ENCODE assay signal across 9 mouse cellular contexts in the genomic region with DNA sequence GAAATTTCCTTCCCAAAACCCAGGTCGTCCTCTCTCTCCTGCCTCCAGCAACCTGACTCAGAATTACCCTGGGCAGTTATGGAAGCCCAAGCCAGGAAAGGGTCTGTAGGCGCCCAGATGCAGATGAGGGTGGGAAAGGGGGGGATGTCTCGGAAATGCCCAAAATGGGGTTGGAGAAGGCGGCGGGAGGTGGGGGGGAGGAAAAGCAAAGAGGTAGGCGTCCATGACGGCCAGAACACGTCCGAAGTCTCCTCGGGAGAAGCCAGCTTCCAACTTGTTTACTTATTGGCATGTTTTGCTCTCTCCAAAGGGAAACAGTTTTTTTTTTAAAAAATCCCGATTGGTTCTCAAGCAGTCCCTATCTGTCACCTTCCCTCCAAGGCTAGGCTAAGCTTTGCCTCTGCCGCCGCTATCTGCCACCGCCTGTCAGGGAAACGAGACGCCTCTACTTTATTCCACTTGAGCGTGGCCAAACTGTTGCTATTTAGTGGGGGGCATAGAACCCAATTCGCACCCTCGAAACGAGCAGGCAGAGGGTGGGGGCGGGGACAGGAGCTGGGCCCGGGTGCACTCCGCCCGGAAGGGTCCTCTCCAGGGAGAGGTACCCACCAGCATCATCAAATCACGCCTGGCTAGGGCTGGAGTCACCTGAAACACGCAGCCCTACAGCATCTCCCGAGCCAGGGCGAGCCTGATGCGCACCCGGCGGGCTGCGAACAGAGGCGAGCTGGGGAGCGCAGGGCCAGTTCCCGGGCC.
DNase-seq lines count a peak whose midpoint lies in the region; ATAC-seq and TF ChIP-seq lines count a peak whose summit lies in the region.
"Had no signal": no experiment of that assay in that cellular context is flagged by ENCODE, and none has a peak within 500 bp of the region (broad histone marks: within the 10 kb centered on the region; RNA-seq: fewer than 3 reads in every experiment).

No protein-coding gene starts in this region.

- no peaks in the 10 kb centered on the region for H3K36me3 ChIP-seq in embryonic facial prominence, embryonic 12.5 days
- H3K36me3 ChIP-seq in hindbrain, embryonic 14.5 days (replicated peaks; ENCODE audit: control insufficient read depth, insufficient read depth) = no peaks in the 10 kb centered on the region
- H3K36me3 ChIP-seq: liver, embryonic 15.5 days had no signal

- peak overlapping the region; percentile 45; the same call in 1 of the 2 replicates for H3K9ac ChIP-seq in embryonic facial prominence, embryonic 12.5 days
- peak overlapping the region; percentile 69 for H3K9ac ChIP-seq in hindbrain, embryonic 14.5 days
- H3K9ac ChIP-seq: liver, embryonic 15.5 days had no signal

- 0 out of 2 replicates have a peak, but pooled peaks cover 11% of the 10 kb centered on the region for H3K4me1 ChIP-seq in embryonic facial prominence, embryonic 12.5 days
- peaks cover 17% of the 10 kb centered on the region for H3K4me1 ChIP-seq in hindbrain, embryonic 14.5 days (replicated peaks; ENCODE audit: control insufficient read depth, insufficient read depth, low read length)
- H3K4me1 ChIP-seq: liver, embryonic 15.5 days had no signal

- peak overlapping the region; percentile 87 for H3K4me2 ChIP-seq in embryonic facial prominence, embryonic 12.5 days (replicated peaks)
- H3K4me2 ChIP-seq in hindbrain, embryonic 14.5 days (replicated peaks) = peak overlapping the region; percentile 85

- H3K4me3 ChIP-seq in left cerebral cortex, adult 2 months = peak overlapping the region; percentile 86
- H3K4me3 ChIP-seq in embryonic facial prominence, embryonic 12.5 days = peak overlapping the region; percentile 46
- peak overlapping the region; percentile 70 for H3K4me3 ChIP-seq in hindbrain, embryonic 14.5 days (replicated peaks; ENCODE audit: low read length)

- no peaks in the 10 kb centered on the region for H3K9me3 ChIP-seq in embryonic facial prominence, embryonic 12.5 days
- H3K9me3 ChIP-seq in hindbrain, embryonic 14.5 days (ENCODE audit: control insufficient read depth, low read length) = no peaks in the 10 kb centered on the region
- H3K9me3 ChIP-seq: liver, embryonic 15.5 days had no signal

- peak; percentile 64 for ATAC-seq in embryonic facial prominence, embryonic 12.5 days (ENCODE audit: insufficient number of reproducible peaks, insufficient read depth, low FRiP score, low TSS enrichment)
- peak; percentile 52 for ATAC-seq in hindbrain, embryonic 14.5 days (ENCODE audit: low FRiP score)

- intact Hi-C loops in left cerebral cortex, adult 2 months (cut with DNase I) = loop anchor here (5.0 to 10.0 kb wide), 3 partner anchors 250 to 1445 kb away; a partner anchor contains a TSS

- WGBS in embryonic facial prominence, embryonic 12.5 days = under 1% methylated on average over 35 of the region's 35 CpGs
- WGBS in hindbrain, embryonic 14.5 days = 1% methylated on average over 35 of the region's 35 CpGs

- TF ChIP-seq CTCF in left cerebral cortex, adult 2 months (IDR thresholded peaks at IDR 0.05) = no peak

- peaks cover 81% of the 10 kb centered on the region for H3K27me3 ChIP-seq in embryonic facial prominence, embryonic 12.5 days
- peaks cover 7% of the 10 kb centered on the region; the same call in 1 of the 2 replicates for H3K27me3 ChIP-seq in hindbrain, embryonic 14.5 days (ENCODE audit: control insufficient read depth, insufficient read depth, low read length)

- no peak for DNase-seq in left cerebral cortex, adult 2 months (ENCODE audit: extremely low spot score in 1 of 2, low spot score in 2 of 2)
- no peak for DNase-seq in left cerebral cortex, adult 18-20 months (ENCODE audit: low spot score in 2 of 2)
- peak; percentile 72 for DNase-seq in adrenal gland, postnatal 14 days
- no peak for DNase-seq in hindbrain, embryonic 14.5 days (ENCODE audit: low spot score)
- DNase-seq in mesoderm, embryonic 11.5 days (ENCODE audit: low read depth, low spot score) = peak; percentile 60
- DNase-seq in urinary bladder, postnatal 25 days (ENCODE audit: low spot score) = peak; percentile 40
- no peak for DNase-seq in spleen, postnatal 36 days (ENCODE audit: low spot score in 2 of 2)

- H3K27ac ChIP-seq in left cerebral cortex, adult 2 months = peak overlapping the region; percentile 93
- no peak overlapping the region for H3K27ac ChIP-seq in embryonic facial prominence, embryonic 12.5 days
- H3K27ac ChIP-seq in hindbrain, embryonic 14.5 days = peak overlapping the region; percentile 87
- H3K27ac ChIP-seq: liver, embryonic 15.5 days had no signal

Comparison
In these comparisons a context has a peak if more than half of its experiments do, and no peak if none do; other contexts are left out.
1. DNase-seq: peak in adrenal gland, postnatal 14 days (single experiment), mesoderm, embryonic 11.5 days (single experiment) and urinary bladder, postnatal 25 days (single experiment); none in left cerebral cortex, adult 2 months (0 of 2), left cerebral cortex, adult 18-20 months (0 of 2), hindbrain, embryonic 14.5 days (single experiment) and spleen, postnatal 36 days (0 of 2).
2. Peak in every context shown above with its lines, with median percentiles within 50 percentile points of each other: H3K4me3 ChIP-seq.